Mouse (Mus musculus): ENCODE data around the gene Dnaic1. TPM values are rescaled to one million over a fixed set of nuclear protein-coding genes. Genes with fewer than 3 reads are reported as not detected.

The Dnaic1 gene
- 2.3 and 2.5 TPM in 2 replicates for polyA plus RNA-seq (2016; fragmentation: Nextera tagmentation; extraction: Ambion mirVana)

- Histone ChIP-seq H3K36me3 (no peaks in the 10 kb centered on the region), H3K4me2 (replicated peaks) (peak within 1 kb of the TSS; percentile 66), H3K4me3 (peak within 1 kb of the TSS; percentile 90), H3K9me3 (no peaks in the 10 kb centered on the region), H3K27ac (replicated peaks) (peak within 1 kb of the TSS; percentile 95), H3K4me1 (peaks cover 30% of the 10 kb centered on the region), H3K27me3 (no peaks in the 10 kb centered on the region; the same call in 1 of the 2 replicates), H3K9ac (replicated peaks) (peak within 1 kb of the TSS; percentile 92)
- WGBS = 1% methylated on average over 40 of the region's 41 CpGs
- peak; percentile 97 for ATAC-seq (ENCODE audit: low FRiP score, low read depth)
Measured at GRCm38 (mm10) chr4:41569411-41569885, at the start of gene Dnaic1, which contains the start of gene Fam219a. Gene Dnaic1, plus strand, starts transcription at chr4:41569775. Gene Fam219a, minus strand, starts transcription at chr4:41569538.

- no peak overlapping the region for H3K4me3 ChIP-seq
- H3K9me3 ChIP-seq = no peaks in the 10 kb centered on the region
- no peak for ATAC-seq (ENCODE audit: low FRiP score, low read depth)
- H3K9ac ChIP-seq (replicated peaks) = no peak overlapping the region; the same call in 1 of the 2 replicates
- no peak overlapping the region for H3K27ac ChIP-seq (replicated peaks)
- H3K36me3 ChIP-seq = peaks cover 23% of the 10 kb centered on the region; the same call in 1 of the 2 replicates
- WGBS = 47% methylated on average over 14 of the region's 14 CpGs
- H3K4me1 ChIP-seq = no peaks in the 10 kb centered on the region
- H3K27me3 ChIP-seq = peaks cover 11% of the 10 kb centered on the region; the same call in 1 of the 2 replicates
- no peak overlapping the region for H3K4me2 ChIP-seq (replicated peaks)
Measured at GRCm38 (mm10) chr4:41520641-41521040, 48.9 kb upstream of the Dnaic1 start.

- Histone ChIP-seq H3K9me3 (no peaks in the 10 kb centered on the region), H3K4me3 (no peak overlapping the region), H3K36me3 (peaks cover 23% of the 10 kb centered on the region; the same call in 1 of the 2 replicates), H3K9ac (replicated peaks) (no peak overlapping the region), H3K4me2 (replicated peaks) (no peak overlapping the region), H3K27me3 (peaks cover 8% of the 10 kb centered on the region; the same call in 1 of the 2 replicates), H3K4me1 (peaks cover 14% of the 10 kb centered on the region), H3K27ac (replicated peaks) (no peak overlapping the region)
- 86% methylated on average over 6 of the region's 6 CpGs for WGBS
- no peak for ATAC-seq (ENCODE audit: low FRiP score, low read depth)
Measured at GRCm38 (mm10) chr4:41522136-41522535, 47.4 kb upstream of the Dnaic1 start.

- Histone ChIP-seq H3K4me1 (peaks cover 21% of the 10 kb centered on the region), H3K36me3 (peaks cover 23% of the 10 kb centered on the region; the same call in 1 of the 2 replicates), H3K9ac (replicated peaks) (0 out of 2 replicates have a peak overlapping the region, but pooled peaks have one; percentile 15), H3K4me3 (no peak overlapping the region), H3K4me2 (replicated peaks) (no peak overlapping the region), H3K27ac (replicated peaks) (no peak overlapping the region), H3K27me3 (peaks cover 8% of the 10 kb centered on the region; the same call in 1 of the 2 replicates), H3K9me3 (no peaks in the 10 kb centered on the region)
- no peak for ATAC-seq (ENCODE audit: low FRiP score, low read depth)
- whole genome bisulfite sequencing = 57% methylated on average over 5 of the region's 5 CpGs
Measured at GRCm38 (mm10) chr4:41522788-41523187, 46.8 kb upstream of the Dnaic1 start.

GRCm38 (mm10) chr4:41523839-41524238, 45.7 kb upstream of the Dnaic1 start:
- ATAC-seq (ENCODE audit: low FRiP score, low read depth) = no peak
- H3K9me3 ChIP-seq = no peaks in the 10 kb centered on the region
- no peak overlapping the region for H3K4me2 ChIP-seq (replicated peaks)
- peaks cover 31% of the 10 kb centered on the region for H3K4me1 ChIP-seq
- no peak overlapping the region for H3K27ac ChIP-seq (replicated peaks)
- no peak overlapping the region for H3K9ac ChIP-seq (replicated peaks)
- no peak overlapping the region for H3K4me3 ChIP-seq
- WGBS = 75% methylated on average over 7 of the region's 7 CpGs
- H3K27me3 ChIP-seq = peaks cover 8% of the 10 kb centered on the region; the same call in 1 of the 2 replicates
- H3K36me3 ChIP-seq = peaks cover 21% of the 10 kb centered on the region; the same call in 1 of the 2 replicates

- Histone ChIP-seq H3K4me2 (replicated peaks) (no peak overlapping the region), H3K27ac (replicated peaks) (no peak overlapping the region), H3K36me3 (peaks cover 14% of the 10 kb centered on the region; the same call in 1 of the 2 replicates), H3K9me3 (no peaks in the 10 kb centered on the region), H3K27me3 (peaks cover 8% of the 10 kb centered on the region; the same call in 1 of the 2 replicates), H3K9ac (replicated peaks) (no peak overlapping the region), H3K4me1 (peaks cover 37% of the 10 kb centered on the region), H3K4me3 (no peak overlapping the region)
- ATAC-seq (ENCODE audit: low FRiP score, low read depth) = no peak
- WGBS = 78% methylated on average over 9 of the region's 9 CpGs
Measured at GRCm38 (mm10) chr4:41524829-41525228, 44.7 kb upstream of the Dnaic1 start.

- Histone ChIP-seq H3K4me2 (replicated peaks) (peak overlapping the region; percentile 27), H3K4me3 (no peak overlapping the region), H3K27me3 (peaks cover 8% of the 10 kb centered on the region; the same call in 1 of the 2 replicates), H3K36me3 (0 out of 2 replicates have a peak, but pooled peaks cover 4% of the 10 kb centered on the region), H3K27ac (replicated peaks) (peak overlapping the region; percentile 70), H3K4me1 (peaks cover 48% of the 10 kb centered on the region), H3K9ac (replicated peaks) (peak overlapping the region; percentile 28), H3K9me3 (no peaks in the 10 kb centered on the region)
- peak; percentile 35; the same call in 1 of the 2 replicates for ATAC-seq (ENCODE audit: low FRiP score, low read depth)
- 23% methylated on average over 7 of the region's 7 CpGs for WGBS
Measured at GRCm38 (mm10) chr4:41526553-41526952, 43.0 kb upstream of the Dnaic1 start.

GRCm38 (mm10) chr4:41527076-41527475, 42.5 kb upstream of the Dnaic1 start:
- peaks cover 49% of the 10 kb centered on the region for H3K4me1 ChIP-seq
- peak; percentile 7; the same call in 1 of the 2 replicates for ATAC-seq (ENCODE audit: low FRiP score, low read depth)
- no peaks in the 10 kb centered on the region for H3K36me3 ChIP-seq
- peaks cover 8% of the 10 kb centered on the region; the same call in 1 of the 2 replicates for H3K27me3 ChIP-seq
- H3K9me3 ChIP-seq = no peaks in the 10 kb centered on the region
- peak overlapping the region; percentile 27 for H3K4me2 ChIP-seq (replicated peaks)
- peak overlapping the region; percentile 28 for H3K9ac ChIP-seq (replicated peaks)
- H3K4me3 ChIP-seq = no peak overlapping the region
- peak overlapping the region; percentile 70 for H3K27ac ChIP-seq (replicated peaks)
- 8% methylated on average over 13 of the region's 13 CpGs for WGBS

- peak; percentile 61; the same call in 1 of the 2 replicates for ATAC-seq (ENCODE audit: low FRiP score, low read depth)
- H3K27ac ChIP-seq (replicated peaks) = peak overlapping the region; percentile 70
- 10% methylated on average over 8 of the region's 8 CpGs for WGBS
Measured at GRCm38 (mm10) chr4:41527996-41528395, 41.6 kb upstream of the Dnaic1 start.

GRCm38 (mm10) chr4:41532420-41532819, 37.2 kb upstream of the Dnaic1 start:
- WGBS = 31% methylated on average over 6 of the region's 6 CpGs
- H3K27me3 ChIP-seq = no peaks in the 10 kb centered on the region
- H3K36me3 ChIP-seq = peaks cover 4% of the 10 kb centered on the region; the same call in 1 of the 2 replicates
- no peak for ATAC-seq (ENCODE audit: low FRiP score, low read depth)
- H3K4me1 ChIP-seq = peaks cover 32% of the 10 kb centered on the region
- H3K9ac ChIP-seq (replicated peaks) = no peak overlapping the region
- H3K4me2 ChIP-seq (replicated peaks) = no peak overlapping the region
- no peaks in the 10 kb centered on the region for H3K9me3 ChIP-seq
- H3K4me3 ChIP-seq = no peak overlapping the region
- H3K27ac ChIP-seq (replicated peaks) = no peak overlapping the region

More at GRCm38 (mm10) chr4:41527996-41528395, 41.6 kb upstream of the Dnaic1 start:
- Histone ChIP-seq H3K36me3 (no peaks in the 10 kb centered on the region), H3K4me2 (replicated peaks) (peak overlapping the region; percentile 17), H3K27me3 (peaks cover 8% of the 10 kb centered on the region; the same call in 1 of the 2 replicates), H3K9ac (replicated peaks) (no peak overlapping the region), H3K9me3 (no peaks in the 10 kb centered on the region), H3K4me1 (peaks cover 49% of the 10 kb centered on the region), H3K4me3 (no peak overlapping the region)

GRCm38 (mm10) chr4:41534866-41535265, 34.7 kb upstream of the Dnaic1 start:
- no peaks in the 10 kb centered on the region for H3K27me3 ChIP-seq
- no peak for ATAC-seq (ENCODE audit: low FRiP score, low read depth)
- no peaks in the 10 kb centered on the region for H3K9me3 ChIP-seq
- peaks cover 13% of the 10 kb centered on the region for H3K4me1 ChIP-seq
- no peak overlapping the region for H3K4me3 ChIP-seq
- H3K9ac ChIP-seq (replicated peaks) = no peak overlapping the region
- 79% methylated on average over 5 of the region's 5 CpGs for WGBS
- no peak overlapping the region for H3K27ac ChIP-seq (replicated peaks)
- peaks cover 8% of the 10 kb centered on the region; the same call in 1 of the 2 replicates for H3K36me3 ChIP-seq
- no peak overlapping the region for H3K4me2 ChIP-seq (replicated peaks)

GRCm38 (mm10) chr4:41542136-41542535, 27.4 kb upstream of the Dnaic1 start:
- Histone ChIP-seq H3K4me1 (peaks cover 16% of the 10 kb centered on the region; the same call in 1 of the 2 replicates), H3K9me3 (no peaks in the 10 kb centered on the region), H3K27me3 (no peaks in the 10 kb centered on the region), H3K4me3 (no peak overlapping the region), H3K36me3 (peaks cover 4% of the 10 kb centered on the region; the same call in 1 of the 2 replicates), H3K9ac (replicated peaks) (no peak overlapping the region), H3K4me2 (replicated peaks) (no peak overlapping the region), H3K27ac (replicated peaks) (peak overlapping the region; percentile 52; the same call in 1 of the 2 replicates)
- 81% methylated on average over 8 of the region's 8 CpGs for WGBS
- ATAC-seq (ENCODE audit: low FRiP score, low read depth) = no peak

Measured in midbrain, embryonic 12.5 days (tissue).